Mouse (Mus musculus) forelimb bud, embryonic 11.5 days (tissue): Measurements from ENCODE around the gene Musk.

Source experiments
- DNase-seq: peaks from one replicate; pipeline ENCODE4 v3.0.0-alpha.2; 2012; ENCODE audit warnings: low read depth, low spot score

The Musk gene

GRCm38 (mm10) chr4:58314942-58315508 is 29.3 kb downstream of the Musk start:
- no peak for DNase-seq

GRCm38 (mm10) chr4:58317536-58317935 is 31.8 kb downstream of the Musk start:
- no peak for DNase-seq

- no peak for DNase-seq
Observed at GRCm38 (mm10) chr4:58320293-58320692, 34.5 kb downstream of the Musk start.

- peak; percentile 61 for DNase-seq
Observed at GRCm38 (mm10) chr4:58326746-58327145, 41.0 kb downstream of the Musk start.

GRCm38 (mm10) chr4:58328231-58328630 is 42.5 kb downstream of the Musk start:
- no peak for DNase-seq

- no peak for DNase-seq
Observed at GRCm38 (mm10) chr4:58330016-58330415, 44.3 kb downstream of the Musk start.

- peak; percentile 74 for DNase-seq
Observed at GRCm38 (mm10) chr4:58330864-58331638, 45.3 kb downstream of the Musk start.

- DNase-seq, result no peak
Observed at GRCm38 (mm10) chr4:58332394-58332793, 46.6 kb downstream of the Musk start.

GRCm38 (mm10) chr4:58336227-58336626 is 50.5 kb downstream of the Musk start:
- DNase-seq, result no peak

- DNase-seq, result no peak
Observed at GRCm38 (mm10) chr4:58339226-58339625, 53.5 kb downstream of the Musk start.

GRCm38 (mm10) chr4:58350206-58350605 is 64.4 kb downstream of the Musk start:
- no peak for DNase-seq

GRCm38 (mm10) chr4:58351165-58351564 is 65.4 kb downstream of the Musk start:
- DNase-seq, result no peak

GRCm38 (mm10) chr4:58351590-58351989 is 65.8 kb downstream of the Musk start:
- no peak for DNase-seq

GRCm38 (mm10) chr4:58358996-58359395 is 73.2 kb downstream of the Musk start:
- DNase-seq, result no peak

- no peak for DNase-seq
Observed at GRCm38 (mm10) chr4:58365321-58365720, 79.6 kb downstream of the Musk start.

- no peak for DNase-seq
Observed at GRCm38 (mm10) chr4:58371106-58371505, 85.3 kb downstream of the Musk start.

- DNase-seq, result no peak
Observed at GRCm38 (mm10) chr4:58373599-58373998, 87.8 kb downstream of the Musk start.

GRCm38 (mm10) chr4:58374141-58374870 is 88.5 kb downstream of the Musk start:
- DNase-seq, result no peak

GRCm38 (mm10) chr4:58379186-58379585 is 93.4 kb downstream of the Musk start:
- DNase-seq, result no peak

- no peak for DNase-seq
Observed at GRCm38 (mm10) chr4:58400861-58401341, 115.1 kb downstream of the Musk start.

- DNase-seq, result no peak
Observed at GRCm38 (mm10) chr4:58401973-58402501, 116.3 kb downstream of the Musk start.
